Mouse (Mus musculus) adipose tissue, adult 10 weeks (tissue): ENCODE data around the gene Nagk. TPM values are rescaled to one million over a fixed set of nuclear protein-coding genes. Genes with fewer than 3 reads are reported as not detected.

ENCODE experiments used
- polyA plus RNA-seq: library from polyadenylated mRNA; stranded (reverse); fragments of 350-450 nt; fragmentation: Illumina TruSeq; extraction: RNeasy Lipid Tissue Mini Kit (QIAGEN cat#74804); gene quantifications from one replicate; pipeline ENCODE4 v1.2.3, GENCODE M21; 2014; ENCODE audit warnings: low read depth, low replicate concordance

The Nagk gene
- polyA plus RNA-seq = 55.5 TPM

GRCm38 (mm10) chr6:83794760-83795296 lies at the start of gene Nagk:
TSS of gene Nagk (plus strand) at chr6:83794982.

DNA sequence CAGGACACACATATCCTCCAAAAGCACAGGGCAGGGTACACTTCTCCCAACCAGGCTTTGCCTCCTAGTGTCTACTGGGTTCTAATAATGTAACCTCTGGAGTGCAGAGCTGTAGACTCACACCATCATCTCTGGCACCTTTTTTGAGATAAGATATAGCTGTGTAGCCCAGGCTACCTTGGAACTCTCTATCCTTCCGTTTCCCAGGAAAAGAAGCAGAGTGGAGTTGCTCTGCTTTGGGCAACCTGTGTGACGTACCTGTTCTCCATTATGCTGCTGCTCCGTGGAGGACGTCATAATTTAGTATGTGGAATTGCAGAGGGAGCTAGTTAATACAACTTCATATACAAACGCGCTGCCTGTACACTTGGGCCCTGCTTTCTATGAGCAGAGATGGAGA lies 32.4 kb upstream of the Nagk start, which contains the start of gene Ankrd53:
Ankrd53 (plus strand) TSS at position 301 of the 400 bp plus-strand sequence.

GRCm38 (mm10) chr6:83775638-83776293 lies 19.0 kb upstream of the Nagk start, which contains the start of gene Tex261:
TSS of gene Tex261 (minus strand) at chr6:83775813.

GRCm38 (mm10) chr6:83831606-83832123 lies 36.9 kb downstream of the Nagk start, which contains the start of gene Paip2b:
TSS of gene Paip2b (minus strand) at chr6:83831741.

Other genes starting within 250 kb of the Nagk start
- gene Stambp, start 222.3 kb upstream of the Nagk start, polyA plus RNA-seq = 24.4 TPM
- not detected for gene Clec4f, start 138.8 kb upstream of the Nagk start, polyA plus RNA-seq
- not detected for gene Cd207, start 117.1 kb upstream of the Nagk start, polyA plus RNA-seq
- not detected for gene Vax2, start 83.7 kb upstream of the Nagk start, polyA plus RNA-seq
- gene Atp6v1b1, start 52.0 kb upstream of the Nagk start, polyA plus RNA-seq = 9.2 TPM
- gene Ankrd53, start 32.3 kb upstream of the Nagk start, polyA plus RNA-seq = 0.46 TPM
- 71.7 TPM for gene Tex261, start 19.2 kb upstream of the Nagk start, polyA plus RNA-seq
- 30.4 TPM for gene Paip2b, start 36.8 kb downstream of the Nagk start, polyA plus RNA-seq
- gene Zfp638, start 72.1 kb downstream of the Nagk start, polyA plus RNA-seq = 49.2 TPM
- 42.1 TPM for gene Dysf, start 213.6 kb downstream of the Nagk start, polyA plus RNA-seq